In genomic region chr11:12384826-12385225, GRCm38 (mm10) we compare ENCODE assay signal across 9 mouse cellular contexts.
DNase-seq lines count a peak whose midpoint lies in the region; ATAC-seq and TF ChIP-seq lines count a peak whose summit lies in the region.
"Had no signal": no experiment of that assay in that cellular context is flagged by ENCODE, and none has a peak within 500 bp of the region (broad histone marks: within the 10 kb centered on the region; RNA-seq: fewer than 3 reads in every experiment).

No protein-coding gene starts in this region.

- no peak for DNase-seq in hindbrain, embryonic 11.5 days (ENCODE audit: low spot score)
- peak; percentile 44 for DNase-seq in NIH3T3 (ENCODE audit: low read depth)
- DNase-seq in cerebellum, postnatal 14 days, result peak; percentile 89 to 90
- peak; percentile 83 for DNase-seq in left cerebral cortex, postnatal 4 days
- DNase-seq in thymus, adult 2 months, result no peak
- no peak for DNase-seq in adrenal gland, adult (ENCODE audit: inconsistent age in 2 of 2, low spot score in 1 of 2)

- H3K36me3 ChIP-seq in hindbrain, embryonic 16.5 days (ENCODE audit: control insufficient read depth, insufficient read depth, low read length), result no peaks in the 10 kb centered on the region; the same call in 1 of the 2 replicates
- no peaks in the 10 kb centered on the region for H3K36me3 ChIP-seq in hindbrain, embryonic 11.5 days (ENCODE audit: control insufficient read depth, insufficient read depth, low read length)
- no peaks in the 10 kb centered on the region for H3K36me3 ChIP-seq in thymus, adult 2 months (ENCODE audit: control insufficient read depth, insufficient read depth, low read length)

- no peak overlapping the region for H3K4me3 ChIP-seq in hindbrain, embryonic 16.5 days (ENCODE audit: low read length)
- no peak overlapping the region for H3K4me3 ChIP-seq in hindbrain, embryonic 11.5 days (ENCODE audit: low read depth, low read length)
- H3K4me3 ChIP-seq in thymus, adult 2 months (ENCODE audit: control insufficient read depth, insufficient read depth, low read length), result no peak overlapping the region

- no peak overlapping the region for H3K27ac ChIP-seq in hindbrain, embryonic 16.5 days (ENCODE audit: low read depth, low read length)
- no peak overlapping the region for H3K27ac ChIP-seq in hindbrain, embryonic 11.5 days (ENCODE audit: low read depth, low read length)
- no peak overlapping the region for H3K27ac ChIP-seq in thymus, adult 2 months (ENCODE audit: control insufficient read depth, insufficient read depth, low read length)

- no peak for TF ChIP-seq POLR2A in thymus, adult 2 months (IDR thresholded peaks at IDR 0.05; ENCODE audit: control insufficient read depth, extremely low read depth, insufficient read depth, low read length, poor library complexity)

- TF ChIP-seq CTCF in thymus, adult 2 months (IDR thresholded peaks at IDR 0.05; ENCODE audit: borderline replicate concordance, control insufficient read depth, extremely low read depth, insufficient read depth, low read length, poor library complexity), result no peak

- no peaks in the 10 kb centered on the region for H3K9me3 ChIP-seq in hindbrain, embryonic 16.5 days (ENCODE audit: control insufficient read depth, low read length)
- no peaks in the 10 kb centered on the region for H3K9me3 ChIP-seq in hindbrain, embryonic 11.5 days (ENCODE audit: control insufficient read depth, low read length)

- 58% methylated on average over 2 of the region's 2 CpGs for WGBS in hindbrain, embryonic 16.5 days
- 82% methylated on average over 2 of the region's 2 CpGs for WGBS in hindbrain, embryonic 11.5 days
- WGBS in thymus, adult 2 months, result 95% methylated on average over 2 of the region's 2 CpGs

- peak; percentile 77 for ATAC-seq in hindbrain, embryonic 16.5 days
- ATAC-seq in hindbrain, embryonic 11.5 days (ENCODE audit: low FRiP score), result no peak
- no peak for ATAC-seq in erythroid progenitor cell, adult 5-6 weeks (replicated peaks; ENCODE audit: low FRiP score, poor library complexity, severe bottlenecking)
- ATAC-seq: Patski had no signal

- H3K4me2 ChIP-seq in hindbrain, embryonic 16.5 days (ENCODE audit: low read length), result no peak overlapping the region
- no peak overlapping the region for H3K4me2 ChIP-seq in hindbrain, embryonic 11.5 days (replicated peaks; ENCODE audit: low read depth, low read length)

- intact Hi-C loops in left cerebral cortex, postnatal 4 days (cut with DNase I), result no loop called here

- H3K4me1 ChIP-seq in hindbrain, embryonic 16.5 days (ENCODE audit: control insufficient read depth, insufficient read depth, low read depth, low read length), result no peaks in the 10 kb centered on the region
- H3K4me1 ChIP-seq in hindbrain, embryonic 11.5 days (replicated peaks; ENCODE audit: control insufficient read depth, insufficient read depth, low read length), result no peaks in the 10 kb centered on the region
- H3K4me1 ChIP-seq in thymus, adult 2 months (replicated peaks; ENCODE audit: control insufficient read depth, insufficient read depth, low read length), result no peaks in the 10 kb centered on the region

- no peak overlapping the region for H3K9ac ChIP-seq in hindbrain, embryonic 16.5 days (ENCODE audit: low read depth, low read length)
- H3K9ac ChIP-seq in hindbrain, embryonic 11.5 days (ENCODE audit: low read depth, low read length), result no peak overlapping the region

- no peaks in the 10 kb centered on the region for H3K27me3 ChIP-seq in hindbrain, embryonic 16.5 days (replicated peaks; ENCODE audit: control insufficient read depth, insufficient read depth, low read length)
- H3K27me3 ChIP-seq in hindbrain, embryonic 11.5 days (ENCODE audit: control insufficient read depth, insufficient read depth, low read length), result no peaks in the 10 kb centered on the region
- no peaks in the 10 kb centered on the region for H3K27me3 ChIP-seq in thymus, adult 2 months (ENCODE audit: control insufficient read depth, insufficient read depth, low read length)
- H3K27me3 ChIP-seq: Patski had no signal

Comparison
In these comparisons a context has a peak if more than half of its experiments do, and no peak if none do; other contexts are left out.
1. DNase-seq: peak in NIH3T3 (single experiment), cerebellum, postnatal 14 days (2 of 2) and left cerebral cortex, postnatal 4 days (single experiment); none in hindbrain, embryonic 11.5 days (single experiment), thymus, adult 2 months (single experiment) and adrenal gland, adult (0 of 2).